Mouse (Mus musculus): Measurements from ENCODE around the gene Rpl6. TPM values are rescaled to one million over a fixed set of nuclear protein-coding genes. Genes with fewer than 3 reads are reported as not detected.

The Rpl6 gene
- polyA plus RNA-seq (2012; rRNA removed), result 889 and 965 TPM in 2 replicates

GRCm38 (mm10) chr5:121204132-121205089, at the start of gene Rpl6:
Gene Rpl6, plus strand, starts transcription at chr5:121204481.
- peak; percentile 64 for DNase-seq (ENCODE audit: low spot score)

GRCm38 (mm10) chr5:121156121-121156520, 48.2 kb upstream of the Rpl6 start:
- DNase-seq (ENCODE audit: low spot score), result no peak

GRCm38 (mm10) chr5:121157017-121157416, 47.3 kb upstream of the Rpl6 start:
- no peak for DNase-seq (ENCODE audit: low spot score)

GRCm38 (mm10) chr5:121157489-121157888, 46.8 kb upstream of the Rpl6 start:
- no peak for DNase-seq (ENCODE audit: low spot score)

- no peak for DNase-seq (ENCODE audit: low spot score)
Measured at GRCm38 (mm10) chr5:121158966-121159365, 45.3 kb upstream of the Rpl6 start.

- DNase-seq (ENCODE audit: low spot score), result no peak
Measured at GRCm38 (mm10) chr5:121162285-121162684, 42.0 kb upstream of the Rpl6 start.

- no peak for DNase-seq (ENCODE audit: low spot score)
Measured at GRCm38 (mm10) chr5:121162923-121163322, 41.4 kb upstream of the Rpl6 start.

GRCm38 (mm10) chr5:121166884-121167283, 37.4 kb upstream of the Rpl6 start:
- DNase-seq (ENCODE audit: low spot score), result no peak

GRCm38 (mm10) chr5:121169588-121169987, 34.7 kb upstream of the Rpl6 start:
- DNase-seq (ENCODE audit: low spot score), result no peak

- DNase-seq (ENCODE audit: low spot score), result no peak
Measured at GRCm38 (mm10) chr5:121172835-121173234, 31.4 kb upstream of the Rpl6 start.

- DNase-seq (ENCODE audit: low spot score), result no peak
Measured at GRCm38 (mm10) chr5:121179077-121179857, 25.0 kb upstream of the Rpl6 start.

- DNase-seq (ENCODE audit: low spot score), result no peak
Measured at GRCm38 (mm10) chr5:121183269-121183668, 21.0 kb upstream of the Rpl6 start.

- DNase-seq (ENCODE audit: low spot score), result no peak
Measured at GRCm38 (mm10) chr5:121184375-121184774, 19.9 kb upstream of the Rpl6 start.

- DNase-seq (ENCODE audit: low spot score), result no peak
Measured at GRCm38 (mm10) chr5:121184945-121185551, 19.2 kb upstream of the Rpl6 start.

GRCm38 (mm10) chr5:121187580-121188001, 16.7 kb upstream of the Rpl6 start:
- no peak for DNase-seq (ENCODE audit: low spot score)

GRCm38 (mm10) chr5:121188265-121188664, 16.0 kb upstream of the Rpl6 start:
- no peak for DNase-seq (ENCODE audit: low spot score)

GRCm38 (mm10) chr5:121189182-121189581, 15.1 kb upstream of the Rpl6 start:
- no peak for DNase-seq (ENCODE audit: low spot score)

GRCm38 (mm10) chr5:121190210-121190835, 14.0 kb upstream of the Rpl6 start:
- DNase-seq (ENCODE audit: low spot score), result no peak

- DNase-seq (ENCODE audit: low spot score), result peak; percentile 79
Measured at GRCm38 (mm10) chr5:121190836-121191583, 13.3 kb upstream of the Rpl6 start, which contains the start of gene Ptpn11. Gene Ptpn11, minus strand, starts transcription at chr5:121191397.

- DNase-seq (ENCODE audit: low spot score), result no peak
Measured at GRCm38 (mm10) chr5:121191584-121191906, 12.7 kb upstream of the Rpl6 start.

GRCm38 (mm10) chr5:121194173-121194572, 10.1 kb upstream of the Rpl6 start:
- no peak for DNase-seq (ENCODE audit: low spot score)

All from urinary bladder, adult 2 months (tissue).